Mouse (Mus musculus): ENCODE data around the gene Fcer1g.

- no peak for TF ChIP-seq CTCF (conservative IDR thresholded peaks at IDR 0.05; ENCODE audit: insufficient read depth, insufficient read length, low read depth, low read length)
- TF ChIP-seq POLR2A (IDR thresholded peaks at IDR 0.05; ENCODE audit: low read depth, low read length), result no peak
Observed at GRCm38 (mm10) chr1:171223168-171223567, 11.0 kb downstream of the Fcer1g start.

Measured in kidney, adult 2 months (tissue).